Mouse (Mus musculus) kidney, adult 2 months (tissue): ENCODE results near the gene Rreb1. TPM values are rescaled to one million over a fixed set of nuclear protein-coding genes. Genes with fewer than 3 reads are reported as not detected.

Source experiments
- DNase-seq: peaks from one replicate; pipeline ENCODE4 v3.0.0; 2021
- H3K27ac ChIP-seq: fragments of 200-500 bp; 2 replicates; pipeline ENCODE4 v1.5.1; 2012; ENCODE audit warnings: low read depth, low read length, control low read depth, inconsistent platforms; ENCODE audit not compliant: insufficient read depth
- H3K27me3 ChIP-seq: fragments of 200-500 bp; replicated peaks from 2 replicates; pipeline ENCODE4 v1.6.1; 2012; ENCODE audit warnings: mild to moderate bottlenecking, moderate library complexity, low read length, inconsistent platforms; ENCODE audit not compliant: control insufficient read depth, insufficient read depth
- H3K36me3 ChIP-seq: fragments of 200-500 bp; 2 replicates; pipeline ENCODE4 v1.6.1; 2012; ENCODE audit warnings: mild to moderate bottlenecking, moderate library complexity, low read length, inconsistent platforms; ENCODE audit not compliant: control insufficient read depth, insufficient read depth
- H3K4me1 ChIP-seq: fragments of 200-500 bp; 2 replicates; pipeline ENCODE4 v1.6.1; 2011; ENCODE audit warnings: low read length; ENCODE audit not compliant: control insufficient read depth, insufficient read depth
- H3K4me3 ChIP-seq: fragments of 200-500 bp; 2 replicates; pipeline ENCODE4 v1.5.1; 2011; ENCODE audit warnings: mild to moderate bottlenecking, low read depth, low read length, control low read depth; ENCODE audit not compliant: insufficient read depth
- CTCF ChIP-seq: fragments of 200-500 bp; conservative IDR thresholded peaks from 2 replicates; pipeline ENCODE4 v1.5.1; 2011; ENCODE audit warnings: low read depth, mild to moderate bottlenecking, control low read depth, low read length, moderate library complexity, mixed read lengths; ENCODE audit not compliant: insufficient read depth, insufficient read length
- POLR2A ChIP-seq: fragments of 200-500 bp; IDR thresholded peaks from one replicate; pipeline ENCODE4 v1.6.1; 2011; ENCODE audit warnings: low read depth, low read length, control low read depth
- WGBS: fragments of 180-500 bp; shearing (Covaris S2); methylation state at CpG from one replicate; pipeline ENCODE4 v1.1.7; 2018; 5-methylcytosine and 5-hydroxymethylcytosine counted together
- polyA plus RNA-seq: library from polyadenylated mRNA; depleted of rRNA; stranded (reverse); fragments of >200 nt; gene quantifications from 2 replicates; pipeline ENCODE4 v1.2.3, GENCODE M21; 2012

Gene Rreb1
- polyA plus RNA-seq, 1 experiment, result 16.7 TPM

DNA sequence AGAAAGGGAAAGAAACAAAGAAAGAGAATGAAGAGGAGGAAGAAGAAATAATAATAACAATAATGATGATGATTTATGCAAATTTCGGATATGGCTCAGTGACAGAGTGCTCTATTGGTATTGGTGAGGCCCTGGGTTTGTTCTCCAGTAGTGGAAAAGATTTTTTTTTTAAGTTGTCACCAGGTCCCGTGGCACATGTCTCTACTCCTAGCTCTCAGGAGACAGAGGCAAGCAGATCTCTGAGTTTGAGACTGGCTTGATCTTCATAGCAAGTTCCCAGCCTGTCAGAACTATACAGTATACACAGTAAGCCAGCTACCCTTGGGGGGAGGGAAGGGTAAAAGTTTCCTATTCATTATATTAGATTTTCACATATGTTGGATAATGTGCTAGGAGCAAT lies 3.4 kb downstream of the Rreb1 start:
- no peak for TF ChIP-seq POLR2A
- no peak for TF ChIP-seq CTCF
- no peaks in the 10 kb centered on the region for H3K27me3 ChIP-seq
- WGBS, result 85% methylated on average over 2 of the region's 2 CpGs
- no peak overlapping the region for H3K27ac ChIP-seq
- H3K36me3 ChIP-seq, result no peaks in the 10 kb centered on the region
- no peaks in the 10 kb centered on the region for H3K4me1 ChIP-seq
- no peak overlapping the region for H3K4me3 ChIP-seq
- no peak for DNase-seq

GRCm38 (mm10) chr13:37782144-37782543 lies 3.9 kb downstream of the Rreb1 start:
- Histone ChIP-seq H3K4me3 (no peak overlapping the region), H3K27me3 (no peaks in the 10 kb centered on the region), H3K27ac (no peak overlapping the region), H3K36me3 (no peaks in the 10 kb centered on the region), H3K4me1 (no peaks in the 10 kb centered on the region)
- 88% methylated on average over 6 of the region's 6 CpGs for WGBS
- TF ChIP-seq POLR2A, result no peak
- TF ChIP-seq CTCF, result no peak
- no peak for DNase-seq

DNA sequence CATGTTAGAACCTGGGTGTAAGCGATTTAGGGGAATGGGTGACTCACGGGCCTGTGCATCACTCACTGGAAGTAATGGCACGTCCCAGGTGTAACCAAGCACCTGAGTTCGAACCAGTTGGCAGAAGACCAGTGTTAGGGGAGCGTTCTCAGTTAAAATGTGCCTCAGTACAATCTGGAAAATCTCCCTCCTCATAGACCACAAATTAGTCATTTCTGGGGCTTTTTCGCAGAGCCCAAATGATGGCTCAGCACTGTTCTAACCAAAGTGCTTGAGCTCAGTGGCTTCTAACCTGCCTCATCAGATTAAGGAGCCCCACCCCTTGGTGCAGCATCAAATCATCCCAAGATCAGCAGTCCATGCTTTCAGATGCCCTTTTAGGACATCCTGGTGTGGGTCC lies 5.5 kb downstream of the Rreb1 start:
- DNase-seq, result no peak
- H3K36me3 ChIP-seq, result no peaks in the 10 kb centered on the region
- H3K27me3 ChIP-seq, result no peaks in the 10 kb centered on the region
- no peak overlapping the region for H3K27ac ChIP-seq
- 94% methylated on average over 6 of the region's 6 CpGs for WGBS
- H3K4me3 ChIP-seq, result no peak overlapping the region
- TF ChIP-seq POLR2A (no peak), CTCF (no peak)
- H3K4me1 ChIP-seq, result no peaks in the 10 kb centered on the region

- H3K4me3 ChIP-seq, result no peak overlapping the region
- 72% methylated on average over 7 of the region's 7 CpGs for WGBS
- no peaks in the 10 kb centered on the region for H3K36me3 ChIP-seq
- no peak for DNase-seq
- no peaks in the 10 kb centered on the region for H3K4me1 ChIP-seq
- no peak overlapping the region for H3K27ac ChIP-seq
- H3K27me3 ChIP-seq, result no peaks in the 10 kb centered on the region
- TF ChIP-seq CTCF, result no peak
- TF ChIP-seq POLR2A, result no peak
Observed at GRCm38 (mm10) chr13:37784226-37784625, 6.0 kb downstream of the Rreb1 start.

DNA sequence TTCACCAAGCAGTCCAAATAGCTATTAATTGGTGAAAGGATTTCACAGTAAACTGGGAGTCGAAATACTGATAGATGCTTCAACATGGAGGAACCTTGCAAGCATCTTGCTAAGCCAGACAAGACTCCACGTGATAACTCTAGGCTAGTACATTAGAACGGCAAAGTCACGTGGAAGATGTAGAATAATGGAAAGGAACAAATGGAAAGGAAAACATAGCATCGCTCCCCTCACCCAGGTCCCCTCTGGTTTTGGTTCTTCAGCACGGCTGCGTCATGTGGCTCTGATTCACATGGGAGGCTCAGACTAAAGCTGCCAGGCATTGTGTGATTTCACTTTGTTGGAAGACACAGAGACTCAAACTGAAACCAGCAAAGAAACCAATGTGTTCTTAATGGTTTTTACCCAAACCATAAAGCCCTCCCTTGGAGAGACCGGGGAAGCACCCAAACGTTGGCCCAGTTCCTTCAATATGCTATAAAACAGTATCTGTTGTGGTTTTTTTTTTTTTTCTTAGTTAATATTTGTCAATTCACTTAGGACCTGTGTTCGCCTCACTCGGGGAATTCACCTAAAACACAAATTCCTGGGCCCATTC lies 14.6 kb downstream of the Rreb1 start:
- no peaks in the 10 kb centered on the region for H3K27me3 ChIP-seq
- peak; percentile 14 for DNase-seq
- no peak overlapping the region for H3K4me3 ChIP-seq
- H3K27ac ChIP-seq, result no peak overlapping the region
- 80% methylated on average over 11 of the region's 11 CpGs for WGBS
- H3K36me3 ChIP-seq, result no peaks in the 10 kb centered on the region
- TF ChIP-seq CTCF (no peak), POLR2A (no peak)
- no peaks in the 10 kb centered on the region for H3K4me1 ChIP-seq

- no peak for DNase-seq
- no peaks in the 10 kb centered on the region for H3K27me3 ChIP-seq
- H3K4me3 ChIP-seq, result no peak overlapping the region
- H3K27ac ChIP-seq, result no peak overlapping the region
- H3K36me3 ChIP-seq, result no peaks in the 10 kb centered on the region
- peaks cover 3% of the 10 kb centered on the region; the same call in 1 of the 2 replicates for H3K4me1 ChIP-seq
- TF ChIP-seq CTCF (no peak), POLR2A (no peak)
- 95% methylated on average over 8 of the region's 8 CpGs for WGBS
Observed at GRCm38 (mm10) chr13:37798811-37799210, 20.6 kb downstream of the Rreb1 start.

- DNase-seq, result no peak
- no peak overlapping the region for H3K4me3 ChIP-seq
- H3K36me3 ChIP-seq, result no peaks in the 10 kb centered on the region
- 92% methylated on average over 9 of the region's 9 CpGs for WGBS
- no peak overlapping the region for H3K27ac ChIP-seq
- H3K4me1 ChIP-seq, result peaks cover 3% of the 10 kb centered on the region; the same call in 1 of the 2 replicates
- TF ChIP-seq CTCF, result no peak
- TF ChIP-seq POLR2A, result no peak
- no peaks in the 10 kb centered on the region for H3K27me3 ChIP-seq
Observed at GRCm38 (mm10) chr13:37799413-37799812, 21.2 kb downstream of the Rreb1 start.

DNA sequence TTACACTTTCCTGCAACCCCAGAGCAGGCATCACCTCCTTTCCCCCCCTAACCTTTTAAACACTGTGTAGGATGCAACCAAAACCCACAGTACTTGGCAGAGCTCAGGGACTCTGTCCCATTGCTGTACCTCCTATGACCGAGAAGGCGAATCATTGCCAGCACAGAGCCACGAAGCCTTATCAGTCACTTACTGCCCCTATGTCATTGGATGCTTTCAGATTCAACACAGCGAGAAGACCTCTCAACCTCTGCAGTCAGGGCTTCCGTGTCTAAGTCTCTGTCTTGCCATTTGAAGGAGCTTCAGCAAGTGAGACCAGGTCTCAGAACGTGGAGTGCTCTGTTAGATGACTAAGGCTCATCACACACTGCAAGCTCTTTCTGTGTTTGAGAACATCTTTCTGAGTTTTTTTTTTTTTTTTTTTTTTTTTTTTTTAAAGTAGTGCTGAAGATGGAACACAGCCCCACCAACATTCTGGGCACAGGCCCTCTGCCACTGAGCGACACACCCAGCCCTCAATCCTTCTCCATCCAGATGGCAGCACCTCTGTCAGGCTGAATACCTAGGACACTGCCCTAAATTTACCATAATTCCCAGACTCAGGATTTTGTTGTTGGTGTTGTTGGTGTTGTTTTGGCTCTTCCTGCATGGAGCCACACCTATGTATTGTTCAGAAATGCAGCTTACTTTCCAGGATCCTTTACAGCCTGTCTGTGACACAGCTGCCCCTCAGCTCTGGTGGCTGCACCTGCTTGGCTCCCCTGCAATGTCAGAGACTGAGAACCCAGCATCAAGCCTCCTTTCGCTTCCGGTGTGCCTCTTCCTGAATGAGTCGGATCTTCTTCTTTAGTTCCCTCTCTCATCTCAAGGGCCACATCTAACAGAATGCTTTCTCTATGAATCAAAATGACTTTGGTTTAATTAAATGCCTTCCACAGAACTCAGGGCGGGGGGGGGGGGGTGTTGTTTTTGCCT lies 23.2 kb downstream of the Rreb1 start:
- DNase-seq, result no peak
- Histone ChIP-seq H3K4me1 (peaks cover 3% of the 10 kb centered on the region; the same call in 1 of the 2 replicates), H3K4me3 (no peak overlapping the region), H3K27ac (no peak overlapping the region), H3K27me3 (no peaks in the 10 kb centered on the region), H3K36me3 (no peaks in the 10 kb centered on the region)
- WGBS, result 81% methylated on average over 11 of the region's 11 CpGs
- TF ChIP-seq POLR2A (no peak), CTCF (no peak)
